Mouse (Mus musculus): ENCODE results near the gene Rbms3.

Rbms3 gene

GRCm38 (mm10) chr9:117491866-117492265 lies 137.8 kb downstream of the Rbms3 start:
- no peak for DNase-seq (ENCODE audit: low read depth, low spot score)

DNA sequence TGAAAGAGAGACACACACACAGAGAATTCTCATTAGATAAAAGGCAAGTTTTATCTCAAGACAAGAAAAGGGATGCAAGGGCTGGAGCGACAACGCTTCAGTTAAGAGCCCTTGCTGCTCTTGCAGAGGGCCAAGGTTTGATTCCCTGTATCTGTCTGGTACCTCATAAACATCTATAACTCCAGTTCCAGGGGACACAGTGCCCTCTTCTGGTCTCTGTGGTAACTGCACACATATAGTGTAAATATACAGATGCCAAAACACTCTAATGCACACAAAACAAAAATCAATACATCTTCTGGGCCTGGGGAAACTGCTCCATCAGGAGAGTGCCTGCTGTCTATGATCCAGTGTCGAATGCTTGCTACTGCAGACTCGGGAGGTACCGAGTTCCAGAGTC lies 145.3 kb downstream of the Rbms3 start:
- DNase-seq (ENCODE audit: low read depth, low spot score): no peak

DNA sequence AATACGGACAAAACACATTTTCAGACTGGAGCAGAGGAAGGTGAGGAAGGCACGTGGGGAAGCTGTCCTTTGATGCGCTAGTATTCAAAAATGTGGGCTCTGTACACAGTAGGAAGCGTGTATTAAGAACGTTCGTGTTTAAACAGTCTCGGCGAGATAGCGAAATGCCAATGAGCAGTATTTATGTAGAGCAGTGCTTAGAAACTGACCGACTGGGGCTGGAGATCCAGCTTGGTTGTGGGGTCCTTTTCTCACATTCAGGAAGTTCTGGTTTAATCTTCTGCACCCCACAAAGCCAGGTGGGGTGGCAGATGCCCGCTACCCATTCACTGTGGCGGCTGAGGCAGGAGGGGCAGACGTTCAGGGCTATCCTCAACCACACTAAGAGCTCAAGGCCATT lies 153.0 kb downstream of the Rbms3 start:
- no peak for DNase-seq (ENCODE audit: low read depth, low spot score)

DNA sequence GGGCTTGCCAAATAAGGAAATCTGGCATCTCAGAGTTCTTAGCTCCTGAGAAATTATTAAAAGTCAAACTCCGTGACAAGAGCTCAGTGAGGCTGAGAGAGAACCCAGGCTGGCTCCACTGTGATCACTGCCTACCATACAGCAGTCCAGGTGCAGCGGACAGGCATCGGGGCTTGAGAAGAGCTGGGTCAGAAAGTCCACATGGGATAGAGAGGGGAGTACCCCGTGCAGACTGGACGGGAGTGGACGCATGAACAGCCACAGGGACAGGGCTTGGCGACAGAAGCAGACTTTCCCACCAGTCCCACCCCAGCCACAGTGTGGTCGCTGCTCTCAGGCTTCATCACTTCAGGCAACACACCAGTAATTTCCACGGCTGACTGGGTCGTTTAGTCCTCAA lies 176.9 kb downstream of the Rbms3 start:
- no peak for DNase-seq (ENCODE audit: low read depth, low spot score)

GRCm38 (mm10) chr9:117442611-117443010 lies 187.1 kb downstream of the Rbms3 start:
- no peak for DNase-seq (ENCODE audit: low read depth, low spot score)

DNA sequence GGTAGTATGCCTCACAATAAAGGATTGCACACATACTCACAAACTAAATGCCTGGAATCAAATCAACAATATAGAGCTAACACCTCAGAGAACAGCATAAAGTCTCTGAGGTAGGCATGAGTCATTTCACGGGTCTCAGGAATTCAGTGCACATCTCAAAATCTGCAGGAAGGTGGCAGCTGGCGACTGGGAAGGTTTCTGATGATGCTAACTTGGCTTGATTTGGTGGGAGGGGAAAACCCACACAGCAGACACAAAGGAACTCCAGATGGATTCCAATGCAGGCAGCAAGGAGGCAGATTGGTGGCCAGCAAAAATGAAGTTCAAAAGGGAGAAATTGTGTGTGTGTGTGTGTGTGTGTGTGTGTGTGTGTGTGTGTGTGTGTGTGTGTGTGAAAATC lies 193.9 kb downstream of the Rbms3 start:
- no peak for DNase-seq (ENCODE audit: low read depth, low spot score)

GRCm38 (mm10) chr9:117430670-117431069 lies 199.0 kb downstream of the Rbms3 start:
- no peak for DNase-seq (ENCODE audit: low read depth, low spot score)

GRCm38 (mm10) chr9:117429217-117430105 lies 200.3 kb downstream of the Rbms3 start:
- DNase-seq (ENCODE audit: low read depth, low spot score): no peak

- no peak for DNase-seq (ENCODE audit: low read depth, low spot score)
Observed at GRCm38 (mm10) chr9:117423259-117423658, 206.5 kb downstream of the Rbms3 start.

DNA sequence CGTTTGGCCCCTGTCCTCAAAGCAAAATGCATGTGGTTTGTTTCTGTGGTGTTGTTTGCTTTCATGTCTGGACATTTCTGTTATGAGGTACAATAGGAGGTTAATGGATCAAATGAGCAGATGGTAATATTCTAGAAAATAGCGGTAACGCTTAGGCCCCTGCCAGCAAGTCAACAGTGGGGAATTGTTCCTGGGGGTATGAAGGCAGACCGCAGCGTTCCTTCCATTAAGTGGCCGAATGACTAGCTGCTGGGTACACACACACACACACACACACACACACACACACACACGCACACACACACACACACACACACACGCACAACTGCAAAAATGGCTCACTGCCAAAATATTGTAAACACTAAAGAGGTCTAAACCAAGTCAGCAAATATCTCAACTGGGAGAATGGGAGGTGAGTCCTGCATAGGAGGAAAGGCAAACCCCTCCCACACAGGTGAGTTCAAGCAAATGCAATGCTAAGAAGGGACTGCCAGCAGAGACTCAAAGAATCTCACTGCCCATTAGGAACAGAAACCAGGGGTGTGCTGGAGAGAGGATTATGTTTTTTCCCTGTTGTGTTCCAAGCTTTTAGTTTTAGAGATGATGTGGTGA lies 209.7 kb downstream of the Rbms3 start:
- no peak for DNase-seq (ENCODE audit: low read depth, low spot score)

- DNase-seq (ENCODE audit: low read depth, low spot score): no peak
Observed at GRCm38 (mm10) chr9:117413181-117413580, 216.5 kb downstream of the Rbms3 start.

- DNase-seq (ENCODE audit: low read depth, low spot score): no peak
Observed at GRCm38 (mm10) chr9:117412584-117412983, 217.1 kb downstream of the Rbms3 start.

DNA sequence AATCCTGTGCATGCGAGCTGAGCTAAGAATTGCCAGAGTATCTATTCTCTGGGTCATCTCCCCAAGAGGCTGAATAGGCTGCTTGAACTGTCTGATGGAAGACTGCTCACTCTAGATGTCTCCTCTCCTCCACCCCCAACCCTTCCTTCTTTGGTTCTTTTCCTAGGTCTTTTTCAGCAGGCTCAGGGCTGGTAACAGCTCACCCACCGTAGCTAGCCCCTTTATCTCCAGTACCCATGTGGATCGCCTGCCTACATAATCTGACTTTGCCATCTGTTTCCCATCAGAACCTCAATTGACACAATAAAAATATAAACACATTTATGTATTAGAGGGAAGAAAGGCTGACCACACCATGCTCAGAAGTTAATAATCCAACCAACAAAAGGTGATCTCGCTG lies 225.1 kb downstream of the Rbms3 start:
- DNase-seq (ENCODE audit: low read depth, low spot score): no peak

DNA sequence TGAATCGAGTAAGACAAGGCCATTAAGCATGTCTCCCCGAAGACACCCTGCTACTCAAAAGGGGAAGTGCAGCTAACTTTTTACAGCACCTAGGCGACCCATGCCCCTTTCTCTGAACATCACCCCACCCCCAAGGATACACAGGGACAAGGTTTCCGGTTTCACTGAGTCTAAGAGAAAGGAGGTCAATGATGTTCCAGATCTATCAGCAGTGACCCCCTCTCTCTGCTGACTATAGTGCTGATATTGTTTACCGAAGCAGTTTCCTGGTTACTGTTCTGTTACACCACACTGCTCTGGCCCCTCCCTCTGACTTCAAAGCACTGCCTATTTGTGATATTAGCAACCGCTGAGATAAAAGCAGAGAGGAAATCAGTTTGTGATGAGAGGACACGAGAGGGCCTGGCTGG lies 229.4 kb downstream of the Rbms3 start:
- DNase-seq (ENCODE audit: low read depth, low spot score): no peak

DNA sequence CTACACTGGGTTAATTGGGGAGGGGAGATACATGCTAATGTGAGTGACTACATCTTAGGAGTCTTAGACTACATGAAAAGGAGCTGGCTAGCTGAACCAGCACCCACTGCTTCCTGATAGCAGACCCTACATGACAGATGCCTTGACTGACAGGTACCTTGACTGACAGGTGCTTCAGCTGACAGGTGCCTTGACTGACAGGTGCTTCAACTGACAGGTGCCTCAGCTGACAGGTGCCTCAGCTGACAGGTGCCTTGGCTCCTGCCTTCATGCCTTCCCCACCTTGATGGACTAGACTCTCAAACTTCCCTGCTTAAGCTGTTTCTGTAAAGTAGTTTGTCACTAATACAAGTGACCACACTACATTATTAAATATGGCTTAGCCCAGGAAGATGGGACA lies 232.6 kb downstream of the Rbms3 start:
- no peak for DNase-seq (ENCODE audit: low read depth, low spot score)

- DNase-seq (ENCODE audit: low read depth, low spot score): no peak
Observed at GRCm38 (mm10) chr9:117396586-117396985, 233.1 kb downstream of the Rbms3 start.

DNA sequence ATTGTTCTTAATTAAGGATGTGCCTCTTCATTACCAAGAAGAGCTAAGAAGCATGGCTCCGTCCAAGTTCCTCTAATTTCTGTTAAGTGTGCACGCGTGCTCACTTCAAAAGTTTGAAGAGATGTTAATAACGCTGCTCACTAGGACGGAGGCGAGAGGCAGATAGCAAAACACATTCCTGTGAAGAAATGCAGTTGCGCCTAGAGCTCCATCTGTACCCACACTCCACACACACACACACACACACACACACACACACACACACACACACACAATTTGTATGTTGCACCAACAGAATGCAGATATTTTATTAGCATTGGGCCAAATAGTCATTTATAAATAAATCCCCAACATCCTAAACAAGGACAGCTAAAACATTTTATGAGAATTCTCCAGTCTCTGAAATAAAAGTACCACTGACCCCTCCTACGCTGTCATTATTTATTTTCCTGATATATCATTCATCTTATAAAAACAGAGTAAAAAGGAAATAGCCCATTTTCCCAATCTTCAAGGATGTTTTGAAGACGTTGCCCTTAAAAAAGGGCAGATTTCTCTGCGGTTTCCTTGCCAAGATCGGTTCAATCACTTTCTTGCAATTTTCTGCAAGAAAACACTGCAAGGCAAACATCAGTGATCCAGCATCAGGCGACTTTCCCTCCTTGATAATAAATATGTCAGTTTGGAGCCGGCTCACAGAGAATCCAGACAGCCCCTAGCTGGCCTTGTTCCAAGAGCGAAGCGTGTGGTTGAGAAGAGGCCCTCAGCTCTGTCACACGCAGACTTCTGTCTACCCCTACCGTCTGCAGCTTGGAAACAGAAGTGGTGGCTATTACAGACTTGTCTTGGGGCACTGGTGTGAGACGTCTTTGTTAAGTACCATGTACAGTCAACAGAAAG lies 235.8 kb downstream of the Rbms3 start:
- no peak for DNase-seq (ENCODE audit: low read depth, low spot score)

DNA sequence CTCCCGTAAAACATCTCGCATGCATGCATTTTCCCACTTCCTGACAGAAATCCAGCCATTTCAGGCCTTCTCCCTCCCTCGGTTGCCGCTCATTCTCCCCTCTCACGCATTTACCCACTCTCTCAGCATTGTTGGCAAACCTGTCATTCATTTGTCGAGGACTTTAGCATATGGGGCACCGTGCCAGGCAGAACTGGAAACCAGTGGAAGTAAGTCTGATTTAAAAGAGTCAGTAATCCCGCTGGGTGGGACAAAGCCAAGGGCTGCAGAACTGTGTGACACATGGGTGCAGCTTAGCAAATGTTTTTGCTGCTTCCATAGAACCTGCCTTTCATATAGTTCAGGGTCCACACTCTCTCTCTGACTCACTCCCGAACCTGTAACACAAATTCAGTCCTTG lies 241.7 kb downstream of the Rbms3 start:
- DNase-seq (ENCODE audit: low read depth, low spot score): no peak

- DNase-seq (ENCODE audit: low read depth, low spot score): no peak
Observed at GRCm38 (mm10) chr9:117380876-117381275, 248.8 kb downstream of the Rbms3 start.

DNA sequence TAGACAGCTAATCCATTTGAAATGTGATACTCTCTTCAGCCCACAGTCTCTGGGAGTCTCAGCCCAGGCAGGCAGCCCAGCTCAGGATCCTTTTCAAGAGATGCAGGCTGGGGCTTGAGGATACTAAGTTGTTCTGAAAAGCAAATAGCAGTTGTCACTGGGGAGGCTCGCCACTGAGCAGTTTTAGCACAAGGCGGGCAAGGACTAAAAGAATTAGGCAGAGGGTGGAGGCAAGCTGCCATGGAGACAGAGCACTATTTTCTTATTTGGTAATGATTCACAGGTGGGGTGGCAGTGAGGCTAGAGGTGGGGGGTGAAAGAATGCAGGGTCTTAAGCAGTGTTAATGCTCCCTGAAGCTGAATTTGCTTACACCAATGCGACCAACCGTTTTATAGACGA lies 249.6 kb downstream of the Rbms3 start:
- no peak for DNase-seq (ENCODE audit: low read depth, low spot score)

GRCm38 (mm10) chr9:117379448-117379983 lies 250.2 kb downstream of the Rbms3 start:
- DNase-seq (ENCODE audit: low read depth, low spot score): no peak

All from skeletal muscle tissue, adult 2 months (tissue).